Mouse (Mus musculus): Measurements from ENCODE around the gene Kifap3.

- TF ChIP-seq POLR2A (IDR thresholded peaks at IDR 0.05; ENCODE audit: borderline replicate concordance, extremely low read depth, insufficient read depth, insufficient read length, poor library complexity, severe bottlenecking): no peak
- 0 out of 2 replicates have a peak, but pooled peaks have one; percentile 8 for TF ChIP-seq CTCF (IDR thresholded peaks at IDR 0.05; ENCODE audit: borderline replicate concordance, extremely low read depth, insufficient read depth, insufficient read length)
These were observed 54.7 kb downstream of the Kifap3 start for GRCm38 (mm10) chr1:163834066-163834465.

All from brain, embryonic 14.5 days (tissue).